Mouse (Mus musculus) lung, postnatal 0 days (tissue): Measurements from ENCODE around the gene Igflr1.

ENCODE experiments used
- CTCF ChIP-seq: IDR thresholded peaks from 2 replicates; pipeline ENCODE4 v1.5.1; 2016; ENCODE audit warnings: antibody characterized with exemption, mild to moderate bottlenecking
- EP300 ChIP-seq: IDR thresholded peaks from 2 replicates; pipeline ENCODE4 v1.6.1; 2016; ENCODE audit warnings: antibody characterized with exemption, mild to moderate bottlenecking, control low read depth

GRCm38 (mm10) chr7:30518325-30518724 lies 46.9 kb upstream of the Igflr1 start:
- no peak for TF ChIP-seq CTCF
- no peak for TF ChIP-seq EP300
